Mouse (Mus musculus) liver, embryonic 11.5 days (tissue): Measurements from ENCODE around the gene Abcc10. TPM values are rescaled to one million over a fixed set of nuclear protein-coding genes. Genes with fewer than 3 reads are reported as not detected.

ENCODE experiments used
- ATAC-seq: fragments of 200-750 bp; cut with Nextera tagmentation; replicated peaks from 2 replicates; pipeline ENCODE4 v1.8.0; 2017; ENCODE audit warnings: moderate number of reproducible peaks, mild to moderate bottlenecking, moderate TSS enrichment, moderate library complexity; ENCODE audit not compliant: low FRiP score
- DNase-seq: peaks from one replicate; pipeline ENCODE4 v3.0.0-alpha.2; 2017; ENCODE audit warnings: low spot score
- H3K27ac ChIP-seq: fragments of 300-500 bp; sonication (generic); 2 replicates; pipeline ENCODE4 v1.5.1; 2014; ENCODE audit warnings: mild to moderate bottlenecking, low read depth, low read length, control low read depth
- H3K27me3 ChIP-seq: fragments of 300-500 bp; sonication (generic); replicated peaks from 2 replicates; pipeline ENCODE4 v1.6.1; 2014; ENCODE audit warnings: low read length, mixed read lengths; ENCODE audit not compliant: control insufficient read depth, insufficient read depth
- H3K36me3 ChIP-seq: fragments of 300-500 bp; sonication (generic); 2 replicates; pipeline ENCODE4 v1.6.1; 2014; ENCODE audit warnings: mild to moderate bottlenecking, low read length, moderate library complexity, mixed read lengths; ENCODE audit not compliant: control insufficient read depth, insufficient read depth
- H3K4me1 ChIP-seq: fragments of 300-500 bp; sonication (generic); replicated peaks from 2 replicates; pipeline ENCODE4 v1.6.1; 2014; ENCODE audit warnings: low read length, mixed read lengths; ENCODE audit not compliant: control insufficient read depth, insufficient read depth
- H3K4me2 ChIP-seq: fragments of 300-500 bp; sonication (generic); 2 replicates; pipeline ENCODE4 v1.6.1; 2014; ENCODE audit warnings: mild to moderate bottlenecking, control low read depth, moderate library complexity
- H3K4me3 ChIP-seq: fragments of 300-500 bp; sonication (generic); 2 replicates; pipeline ENCODE4 v1.5.1; 2014; ENCODE audit warnings: low read depth, low read length, control low read depth
- H3K9ac ChIP-seq: fragments of 300-500 bp; sonication (generic); 2 replicates; pipeline ENCODE4 v1.6.1; 2014; ENCODE audit warnings: low read depth, low read length, control low read depth
- H3K9me3 ChIP-seq: fragments of 300-500 bp; sonication (generic); 2 replicates; pipeline ENCODE4 v1.6.1; 2016; ENCODE audit warnings: low read length, inconsistent platforms, mixed read lengths; ENCODE audit not compliant: control insufficient read depth
- WGBS: fragments of 180-500 bp; shearing (Covaris S2); extraction: QIAGEN DNeasy Blood & Tissue Kit; methylation state at CpG from one replicate; pipeline ENCODE4 v1.1.7; 2014; 5-methylcytosine and 5-hydroxymethylcytosine counted together
- polyA plus RNA-seq: library from polyadenylated mRNA; unstranded; fragments of >200 nt; fragmentation: Nextera tagmentation; extraction: Ambion mirVana; gene quantifications from 2 replicates; pipeline ENCODE4 v1.2.1, GENCODE M21; 2014

The Abcc10 gene
- polyA plus RNA-seq: 3.9 and 4.4 TPM in 2 replicates

GRCm38 (mm10) chr17:46327906-46328534, at the start of gene Abcc10:
Gene Abcc10 (minus strand): TSS chr17:46328352.
- no peaks in the 10 kb centered on the region for H3K27me3 ChIP-seq
- peak within 1 kb of the TSS; percentile 97 for H3K27ac ChIP-seq
- ATAC-seq (peak; percentile 98), DNase-seq (peak; percentile 95)
- H3K9me3 ChIP-seq: no peaks in the 10 kb centered on the region
- H3K9ac ChIP-seq: peak within 1 kb of the TSS; percentile 87
- H3K4me3 ChIP-seq: peak within 1 kb of the TSS; percentile 78
- no peaks in the 10 kb centered on the region for H3K36me3 ChIP-seq
- under 1% methylated on average over 40 of the region's 40 CpGs for WGBS
- H3K4me2 ChIP-seq: peak within 1 kb of the TSS; percentile 93
- 0 out of 2 replicates have a peak, but pooled peaks cover 4% of the 10 kb centered on the region for H3K4me1 ChIP-seq

GRCm38 (mm10) chr17:46371783-46372182, 43.6 kb upstream of the Abcc10 start:
- WGBS: 60% methylated on average over 3 of the region's 3 CpGs
- no peak for ATAC-seq
- DNase-seq: no peak

GRCm38 (mm10) chr17:46351026-46351700, 23.0 kb upstream of the Abcc10 start:
- no peak for ATAC-seq
- WGBS: 76% methylated on average over 8 of the region's 8 CpGs
- Histone ChIP-seq H3K4me3 (no peak overlapping the region), H3K4me2 (no peak overlapping the region), H3K27ac (no peak overlapping the region), H3K9me3 (peaks cover 3% of the 10 kb centered on the region; the same call in 1 of the 2 replicates), H3K27me3 (no peaks in the 10 kb centered on the region), H3K4me1 (no peaks in the 10 kb centered on the region), H3K9ac (no peak overlapping the region), H3K36me3 (no peaks in the 10 kb centered on the region)
- DNase-seq: no peak

More at GRCm38 (mm10) chr17:46371783-46372182, 43.6 kb upstream of the Abcc10 start:
- Histone ChIP-seq H3K4me1 (no peaks in the 10 kb centered on the region), H3K9ac (no peak overlapping the region), H3K27ac (no peak overlapping the region), H3K9me3 (no peaks in the 10 kb centered on the region), H3K36me3 (no peaks in the 10 kb centered on the region), H3K4me2 (no peak overlapping the region), H3K27me3 (no peaks in the 10 kb centered on the region), H3K4me3 (no peak overlapping the region)

DNA sequence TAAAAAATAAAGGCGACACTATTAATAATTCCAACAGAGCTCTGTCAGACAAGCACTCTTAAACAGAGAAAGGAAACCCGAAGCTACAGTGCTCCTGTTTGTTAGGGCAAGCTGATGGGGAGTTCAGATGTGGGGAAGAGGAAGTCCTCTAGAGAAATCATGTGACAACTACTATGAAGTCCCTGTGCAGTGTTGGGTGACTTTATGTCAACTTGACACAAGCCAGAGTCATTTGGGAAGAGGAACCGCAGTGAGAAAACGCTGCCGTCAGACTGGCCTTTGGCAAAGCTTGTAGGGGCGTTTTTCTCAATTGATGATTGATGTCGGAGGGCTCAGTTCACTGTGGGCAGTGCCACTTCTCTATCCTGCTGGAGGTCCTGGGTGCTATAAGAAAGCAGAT, 13.1 kb upstream of the Abcc10 start:
- no peaks in the 10 kb centered on the region for H3K4me1 ChIP-seq
- no peak overlapping the region for H3K9ac ChIP-seq
- WGBS: 42% methylated on average over 7 of the region's 7 CpGs
- ATAC-seq (no peak), DNase-seq (no peak)
- no peaks in the 10 kb centered on the region for H3K27me3 ChIP-seq
- peaks cover 8% of the 10 kb centered on the region; the same call in 1 of the 2 replicates for H3K9me3 ChIP-seq
- no peak overlapping the region for H3K27ac ChIP-seq
- no peak overlapping the region for H3K4me2 ChIP-seq
- H3K4me3 ChIP-seq: no peak overlapping the region
- H3K36me3 ChIP-seq: no peaks in the 10 kb centered on the region

- WGBS: 13% methylated on average over 5 of the region's 5 CpGs
- no peak for DNase-seq
These were observed 8.3 kb upstream of the Abcc10 start for GRCm38 (mm10) chr17:46336475-46336874.

DNA sequence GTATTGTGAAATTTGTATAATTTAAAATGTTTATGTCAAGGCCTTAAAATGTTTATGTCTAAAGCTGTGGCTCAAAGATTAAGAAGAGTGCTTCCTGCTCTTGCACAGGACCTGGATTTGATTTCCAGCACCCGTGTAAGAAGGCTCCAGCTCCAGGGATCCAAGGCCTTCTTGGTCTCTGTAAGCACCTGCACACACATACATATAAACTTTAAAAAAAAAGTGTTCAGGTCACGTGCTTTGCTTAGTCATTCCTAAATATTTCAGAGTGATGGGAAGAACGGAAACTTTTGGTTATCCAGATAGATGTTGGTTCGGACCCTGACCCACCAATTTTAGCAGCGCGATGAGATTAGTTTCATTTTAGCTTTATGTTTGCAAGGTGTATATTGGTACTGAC, 571 bp upstream of the Abcc10 start:
- Histone ChIP-seq H3K36me3 (no peaks in the 10 kb centered on the region), H3K27ac (peak overlapping the region; percentile 97), H3K4me2 (peak overlapping the region; percentile 93), H3K4me3 (peak overlapping the region; percentile 78), H3K4me1 (0 out of 2 replicates have a peak, but pooled peaks cover 4% of the 10 kb centered on the region), H3K9ac (peak overlapping the region; percentile 17; the same call in 1 of the 2 replicates), H3K27me3 (no peaks in the 10 kb centered on the region), H3K9me3 (no peaks in the 10 kb centered on the region)
- ATAC-seq: no peak
- no peak for DNase-seq
- 63% methylated on average over 6 of the region's 6 CpGs for WGBS

More at GRCm38 (mm10) chr17:46336475-46336874, 8.3 kb upstream of the Abcc10 start:
- ATAC-seq: no peak
- Histone ChIP-seq H3K27me3 (no peaks in the 10 kb centered on the region), H3K9me3 (no peaks in the 10 kb centered on the region), H3K9ac (no peak overlapping the region), H3K4me3 (no peak overlapping the region), H3K4me1 (0 out of 2 replicates have a peak, but pooled peaks cover 2% of the 10 kb centered on the region), H3K27ac (no peak overlapping the region), H3K4me2 (no peak overlapping the region), H3K36me3 (no peaks in the 10 kb centered on the region)

DNA sequence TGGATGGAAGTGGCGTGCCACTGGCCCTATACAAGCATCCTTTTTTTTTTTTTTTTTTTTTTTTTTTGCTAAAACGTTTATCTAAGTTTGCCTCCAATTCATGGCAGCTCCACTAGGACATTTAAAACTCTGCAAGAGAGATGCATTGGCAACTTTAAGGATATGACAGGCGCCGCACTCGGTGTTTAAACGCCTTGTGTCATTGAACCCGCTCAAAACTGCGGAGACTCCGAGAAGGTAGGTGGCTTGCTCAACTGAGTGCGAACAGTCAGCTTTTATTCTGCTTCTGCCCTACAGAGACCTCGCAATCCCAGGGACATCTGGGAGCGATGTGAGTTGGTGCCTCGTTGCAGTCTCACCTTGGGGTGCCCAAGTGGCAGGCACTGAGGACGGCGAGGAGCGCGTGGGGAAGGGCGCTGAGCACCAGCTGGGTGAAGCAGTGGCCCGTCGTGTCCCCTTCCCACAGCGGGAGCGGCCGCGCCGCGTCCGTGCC, 693 bp downstream of the Abcc10 start:
- H3K9ac ChIP-seq: peak overlapping the region; percentile 87
- no peaks in the 10 kb centered on the region for H3K36me3 ChIP-seq
- no peaks in the 10 kb centered on the region for H3K27me3 ChIP-seq
- WGBS: 4% methylated on average over 27 of the region's 27 CpGs
- H3K27ac ChIP-seq: peak overlapping the region; percentile 97
- H3K4me2 ChIP-seq: peak overlapping the region; percentile 93
- no peaks in the 10 kb centered on the region for H3K9me3 ChIP-seq
- 0 out of 2 replicates have a peak, but pooled peaks cover 4% of the 10 kb centered on the region for H3K4me1 ChIP-seq
- H3K4me3 ChIP-seq: peak overlapping the region; percentile 78
- no peak for ATAC-seq
- DNase-seq: no peak

GRCm38 (mm10) chr17:46322046-46322823, 5.9 kb downstream of the Abcc10 start:
- ATAC-seq: no peak
- 88% methylated on average over 14 of the region's 14 CpGs for WGBS
- Histone ChIP-seq H3K9ac (no peak overlapping the region), H3K27ac (no peak overlapping the region), H3K36me3 (no peaks in the 10 kb centered on the region), H3K4me2 (no peak overlapping the region), H3K9me3 (no peaks in the 10 kb centered on the region), H3K4me3 (no peak overlapping the region), H3K4me1 (no peaks in the 10 kb centered on the region), H3K27me3 (no peaks in the 10 kb centered on the region)
- no peak for DNase-seq
